Mouse (Mus musculus) T-helper 17 cell (primary cell): ENCODE results near the gene Eif4e1b.

ENCODE experiments used
- in situ Hi-C, 2 experiments: fragments of 300-600 bp; cut with MboI, MseI; formaldehyde crosslinking; loops; 1 replicate in 1 of 2; 2 replicates in 1 of 2; pipeline ENCODE4 v1.15.1; 2025; ENCODE audit warnings: high pct_unique_total_duplicates in 2 of 2

Eif4e1b gene

DNA sequence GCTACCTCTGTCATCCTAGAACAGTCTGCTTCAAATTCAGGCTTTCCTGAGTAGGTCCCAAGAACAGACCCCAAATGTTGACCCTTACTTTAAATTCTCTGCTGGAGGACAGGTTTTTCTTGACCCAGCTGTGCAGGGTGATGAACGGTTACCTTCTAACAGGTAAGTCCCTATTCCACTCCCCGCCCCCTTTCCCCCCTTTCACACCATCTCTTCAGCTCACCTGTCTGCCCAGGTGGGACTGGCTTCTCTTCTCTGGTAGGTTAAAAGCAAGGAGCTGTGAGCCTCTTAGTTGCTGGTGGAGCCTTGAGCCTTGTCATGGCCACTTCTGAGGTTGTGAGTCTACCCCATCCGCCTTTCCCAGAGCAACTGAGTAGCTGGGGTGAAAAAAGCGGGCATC is at the start of gene Eif4e1b:
TSS of gene Eif4e1b (plus strand) at position 301 of the 400 bp plus-strand sequence.
- in situ Hi-C loops: no loop called here

DNA sequence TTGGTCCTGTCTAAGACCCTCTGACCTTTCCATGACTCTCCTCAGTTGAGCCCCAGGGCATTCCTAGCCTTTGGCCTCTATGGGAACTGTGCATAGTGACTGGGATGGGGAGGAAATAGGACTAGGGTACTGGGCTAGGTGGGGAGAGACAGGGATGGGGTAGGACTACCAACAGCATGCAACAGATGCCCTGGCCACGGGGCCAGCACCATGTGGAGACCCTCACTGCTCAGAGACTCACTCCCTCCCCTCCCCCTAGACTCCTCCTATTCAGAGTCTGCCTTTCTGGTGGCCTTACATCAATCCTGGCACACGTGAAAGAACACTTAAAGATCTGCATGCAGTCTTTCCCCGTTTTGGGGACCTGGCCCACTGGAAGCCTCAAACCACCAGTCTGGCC is 46.9 kb upstream of the Eif4e1b start:
- in situ Hi-C loops: loop anchor here in 1 of 2 experiments (25.0 kb wide), 1 partner anchor 1025 kb away; no protein-coding TSS in a partner anchor

DNA sequence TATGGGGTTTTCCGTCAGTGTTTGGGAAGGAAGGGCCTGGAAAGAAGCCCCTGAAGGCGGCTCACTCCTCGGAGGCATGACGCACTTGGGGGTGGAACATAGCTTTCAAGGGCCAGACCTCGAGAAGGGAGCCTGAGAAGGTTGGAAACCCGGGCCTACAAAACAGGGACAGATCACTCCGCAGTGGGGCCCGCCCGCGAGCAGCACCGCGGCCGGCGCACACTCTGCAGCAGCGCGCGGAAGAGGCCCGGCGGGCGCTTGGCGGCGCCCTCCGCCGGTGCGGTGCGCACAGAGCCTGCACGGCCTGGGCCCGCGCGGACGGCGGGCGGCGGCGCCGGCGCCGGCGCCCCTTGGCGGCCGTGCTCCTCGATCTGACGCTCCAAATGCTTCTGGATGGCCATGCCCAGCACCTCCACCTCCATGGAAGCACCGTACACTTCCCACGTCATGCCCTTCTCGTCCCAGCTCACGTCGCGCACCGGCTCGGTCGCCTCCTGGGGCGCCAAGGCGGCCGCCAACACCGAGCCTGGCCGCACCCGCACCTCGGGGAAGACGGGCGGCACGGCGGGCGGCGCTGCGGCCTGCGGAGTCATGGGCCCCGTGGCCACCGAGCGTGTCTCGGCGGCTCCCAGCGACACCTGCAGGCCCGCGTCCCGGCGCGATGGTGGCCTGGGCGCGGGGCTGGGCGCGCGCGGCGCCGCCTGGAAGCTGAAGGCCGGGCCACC is 46.1 kb upstream of the Eif4e1b start:
- in situ Hi-C loops: loop anchor here in 1 of 2 experiments (25.0 kb wide), 1 partner anchor 1025 kb away; no protein-coding TSS in a partner anchor

DNA sequence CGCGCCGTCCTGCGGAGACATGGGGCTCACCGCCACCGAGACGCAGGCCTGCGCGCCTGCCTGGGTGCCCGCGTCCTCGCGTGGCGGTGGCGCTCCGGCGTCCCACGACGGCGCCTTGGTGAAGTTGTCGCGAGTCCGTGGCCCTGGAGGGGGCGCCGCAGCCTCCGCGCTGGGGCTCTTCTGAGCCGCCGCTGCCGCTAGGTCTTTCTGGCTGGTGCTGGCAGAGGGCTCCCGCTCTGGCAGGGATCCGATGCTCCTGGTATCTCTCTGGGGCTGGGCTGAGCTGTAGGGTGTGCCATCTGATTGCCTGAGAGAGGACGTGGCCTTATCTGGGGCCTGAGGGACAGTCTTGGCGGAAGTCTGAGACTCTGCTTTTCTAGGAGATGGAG is 45.6 kb upstream of the Eif4e1b start:
- in situ Hi-C loops: loop anchor here in 1 of 2 experiments (25.0 kb wide), 1 partner anchor 1024 kb away; no protein-coding TSS in a partner anchor

DNA sequence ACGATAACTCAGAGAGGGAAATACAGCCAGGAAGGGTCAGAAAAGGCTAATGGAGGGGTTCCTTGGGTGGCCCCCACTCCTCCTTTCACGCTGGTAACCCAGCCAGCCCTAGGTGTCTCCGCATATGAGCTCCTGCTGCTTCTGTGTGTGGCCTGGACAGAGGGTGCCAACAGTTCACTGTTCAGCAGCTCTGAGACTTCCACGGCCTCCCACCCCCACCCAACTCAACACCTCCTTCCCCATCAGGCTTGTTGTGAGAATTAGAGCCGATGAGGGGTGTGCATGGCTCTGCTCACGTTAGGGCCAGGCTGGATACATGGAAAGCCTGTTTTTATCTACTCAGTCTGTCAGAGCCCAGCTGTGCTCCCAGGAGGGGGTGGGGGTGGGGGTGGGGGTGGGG is 37.7 kb upstream of the Eif4e1b start:
- in situ Hi-C loops: loop anchor here in 1 of 2 experiments (25.0 kb wide), 1 partner anchor 1016 kb away; no protein-coding TSS in a partner anchor

DNA sequence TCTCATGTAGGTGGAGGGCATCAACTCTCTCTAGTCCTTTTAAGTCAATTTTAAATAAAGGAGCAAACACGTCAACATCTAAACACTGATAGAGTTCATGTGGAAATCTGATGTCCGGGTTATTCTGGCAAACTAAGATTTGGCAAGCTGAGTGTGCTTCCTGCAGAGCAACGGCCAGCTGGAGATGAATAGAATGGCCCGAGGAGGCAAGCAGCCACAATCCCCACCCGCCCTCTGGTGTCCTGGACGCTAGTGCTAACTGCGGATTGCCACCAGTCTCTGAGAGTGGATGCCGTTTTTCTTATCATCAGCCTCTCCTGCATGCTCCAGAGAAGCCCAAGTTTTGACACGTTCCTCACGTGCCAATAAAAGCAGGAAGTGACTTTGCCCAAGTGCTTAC is 36.9 kb upstream of the Eif4e1b start:
- in situ Hi-C loops: loop anchor here in 1 of 2 experiments (25.0 kb wide), 1 partner anchor 1015 kb away; no protein-coding TSS in a partner anchor

DNA sequence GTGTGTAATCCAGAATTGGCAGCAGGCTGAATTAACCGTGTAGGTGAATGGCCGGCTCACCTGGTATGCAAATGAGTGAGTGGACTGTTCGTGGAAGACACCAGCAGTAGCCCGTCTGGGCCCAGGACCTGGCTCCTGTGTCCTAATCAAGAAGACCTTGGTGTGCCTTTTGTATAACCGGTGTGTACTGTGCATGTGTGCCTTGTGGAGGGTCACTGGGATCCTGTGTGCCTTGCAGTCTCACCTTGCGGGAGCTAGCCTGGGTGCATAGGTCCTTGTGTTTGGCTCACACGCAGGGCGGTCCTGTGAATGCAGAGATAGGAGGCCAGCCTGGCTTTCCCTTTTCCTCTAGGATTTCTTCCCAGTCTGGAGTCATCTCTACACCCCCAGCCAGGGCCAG is 35.6 kb upstream of the Eif4e1b start:
- in situ Hi-C loops: loop anchor here in 1 of 2 experiments (25.0 kb wide), 1 partner anchor 1014 kb away; no protein-coding TSS in a partner anchor

DNA sequence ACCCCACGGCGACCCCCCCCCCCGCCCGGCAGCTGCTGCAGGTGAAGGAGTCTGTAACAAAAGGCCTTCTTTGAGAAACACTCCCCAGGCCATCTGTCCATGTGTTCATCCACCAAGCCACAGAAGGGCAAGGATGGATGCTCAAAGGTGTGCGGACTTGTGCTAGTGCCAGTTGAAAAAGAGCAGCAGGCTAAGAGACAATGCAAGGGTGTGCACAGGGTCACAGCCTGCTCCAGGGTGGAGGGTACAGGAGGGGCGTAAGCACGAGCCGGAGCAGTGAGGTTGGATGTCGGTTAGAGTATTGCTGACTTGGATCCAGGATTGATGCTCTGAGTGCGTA is 35.1 kb upstream of the Eif4e1b start:
- in situ Hi-C loops: loop anchor here in 1 of 2 experiments (25.0 kb wide), 1 partner anchor 1014 kb away; no protein-coding TSS in a partner anchor

DNA sequence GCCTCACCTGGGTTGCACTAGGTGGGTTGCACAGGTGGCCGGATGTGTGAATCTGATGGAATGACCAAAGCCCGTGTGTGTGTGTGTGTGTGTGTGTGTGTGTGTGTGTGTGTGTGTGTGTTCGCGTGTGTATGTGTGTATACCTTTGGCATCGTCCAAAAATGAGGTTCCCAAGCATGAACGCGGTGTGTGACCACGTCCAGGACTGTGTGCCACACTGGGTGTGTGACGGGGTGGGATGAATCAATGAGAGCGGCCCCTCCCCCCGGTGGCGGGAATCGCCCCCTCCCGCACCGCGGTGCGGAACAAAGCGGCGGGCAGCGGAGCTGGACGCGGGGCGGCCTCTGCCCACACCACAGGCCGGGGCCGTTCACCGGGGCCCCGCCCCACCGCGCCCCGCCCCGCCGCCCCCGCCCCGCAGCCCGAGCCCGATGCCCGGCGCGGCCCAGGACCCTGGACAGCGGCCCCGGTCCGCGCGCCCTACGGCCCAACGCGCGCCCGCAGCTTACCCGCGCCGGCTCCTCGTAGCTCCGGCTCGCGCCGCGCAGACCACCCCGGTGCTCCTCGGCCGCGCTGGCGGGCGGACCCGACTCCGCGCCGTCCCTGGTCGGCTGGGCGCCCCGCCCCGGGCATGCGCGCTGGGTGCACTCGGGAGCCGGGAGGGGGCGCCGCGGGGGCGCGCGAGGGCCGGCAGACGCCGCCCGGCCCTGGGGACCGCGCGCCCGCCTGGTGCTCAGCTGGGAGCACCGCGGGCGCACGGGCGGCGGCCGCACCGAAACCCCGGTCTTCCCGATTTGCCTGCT is 34.5 kb upstream of the Eif4e1b start:
- in situ Hi-C loops: loop anchor here in 1 of 2 experiments (25.0 kb wide), 1 partner anchor 1013 kb away; no protein-coding TSS in a partner anchor

DNA sequence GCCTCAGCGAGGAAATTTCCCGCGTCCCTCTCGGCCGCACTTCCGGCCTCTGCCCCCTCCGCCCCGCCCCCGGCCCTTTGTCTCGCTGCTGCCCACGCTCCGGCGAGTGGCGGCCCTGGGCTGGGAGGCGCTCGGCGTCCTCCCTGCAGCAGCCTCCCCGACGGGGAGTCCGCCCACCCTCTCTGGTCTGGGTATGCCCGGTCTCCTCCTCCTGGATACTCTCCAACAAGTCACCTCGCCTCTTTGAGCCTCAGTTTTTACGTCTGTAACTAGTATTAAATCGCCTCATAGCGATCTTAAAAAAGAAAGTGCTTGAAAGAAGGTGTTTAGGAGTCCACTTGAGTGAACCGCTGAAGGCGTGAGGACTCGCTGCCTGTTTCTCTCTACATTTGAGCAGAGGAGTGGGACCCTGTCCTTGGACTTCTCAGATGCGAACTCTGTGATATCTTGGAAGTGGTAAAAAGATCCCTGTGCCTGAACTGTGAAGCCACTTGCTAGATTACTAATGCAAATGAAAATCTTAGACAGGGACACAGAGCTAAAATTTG is 33.9 kb upstream of the Eif4e1b start, which contains the start of gene Gprin1:
TSS of gene Gprin1 (minus strand) at position 11 of the 548 bp plus-strand sequence.
- in situ Hi-C loops: loop anchor here in 1 of 2 experiments (25.0 kb wide), 1 partner anchor 1012 kb away; no protein-coding TSS in a partner anchor

DNA sequence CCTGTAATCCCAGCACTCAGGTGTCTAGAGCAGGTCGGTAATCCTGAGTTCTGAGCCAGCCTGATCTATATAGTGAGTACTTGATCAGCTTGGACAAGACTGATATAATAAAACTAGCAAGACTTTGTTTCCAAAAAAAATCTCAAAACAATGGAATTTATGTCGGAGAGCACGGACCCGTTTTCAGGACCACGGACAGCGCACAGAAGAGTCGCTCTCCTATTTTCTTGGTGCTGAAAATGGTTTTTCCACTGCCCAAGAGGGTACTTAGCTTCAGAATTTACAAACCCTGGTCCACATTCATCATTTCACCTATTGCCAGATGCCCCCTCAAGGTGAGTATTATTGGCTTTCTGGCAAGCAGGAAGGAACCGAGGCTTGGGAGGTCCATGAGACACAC is 33.1 kb upstream of the Eif4e1b start:
- in situ Hi-C loops: no loop called here

DNA sequence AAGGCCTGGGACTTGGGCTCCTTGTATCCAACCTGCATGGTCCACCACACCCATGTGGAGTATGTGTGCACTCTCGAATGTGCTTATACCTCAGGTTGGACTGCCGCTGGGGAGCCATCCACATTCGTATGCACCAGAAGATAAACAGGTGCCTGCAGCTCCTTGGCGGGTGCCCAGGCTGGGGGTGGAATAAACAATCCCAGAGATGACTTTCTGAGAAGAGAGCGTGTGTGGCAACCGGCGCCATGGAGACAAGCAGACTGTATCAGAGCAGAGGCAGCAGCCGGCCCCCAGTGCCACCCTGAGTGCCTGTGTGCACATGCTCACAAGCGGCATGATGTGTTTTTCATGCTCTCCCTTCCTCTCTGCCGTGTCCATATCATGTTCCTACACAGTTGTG is 31.1 kb upstream of the Eif4e1b start:
- in situ Hi-C loops: no loop called here

DNA sequence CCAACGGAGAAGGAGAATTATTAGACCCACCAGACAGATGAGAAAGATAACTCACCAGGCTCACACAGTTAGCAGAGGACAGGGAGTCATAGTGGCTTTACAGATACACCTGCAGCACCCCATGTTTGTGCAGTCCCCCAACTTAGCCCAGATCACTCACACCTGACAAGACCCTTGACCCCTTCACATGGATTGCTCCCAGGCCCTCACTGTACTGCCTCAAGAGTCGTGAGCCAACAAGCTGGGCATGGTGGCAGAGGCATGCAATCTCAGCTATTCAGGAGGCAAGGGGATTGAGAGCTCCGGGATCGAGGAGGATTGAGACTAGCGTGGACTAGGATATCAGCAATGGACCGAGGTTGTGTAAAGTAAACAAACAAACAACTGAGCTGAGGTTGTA is 30.1 kb upstream of the Eif4e1b start:
- in situ Hi-C loops: no loop called here

DNA sequence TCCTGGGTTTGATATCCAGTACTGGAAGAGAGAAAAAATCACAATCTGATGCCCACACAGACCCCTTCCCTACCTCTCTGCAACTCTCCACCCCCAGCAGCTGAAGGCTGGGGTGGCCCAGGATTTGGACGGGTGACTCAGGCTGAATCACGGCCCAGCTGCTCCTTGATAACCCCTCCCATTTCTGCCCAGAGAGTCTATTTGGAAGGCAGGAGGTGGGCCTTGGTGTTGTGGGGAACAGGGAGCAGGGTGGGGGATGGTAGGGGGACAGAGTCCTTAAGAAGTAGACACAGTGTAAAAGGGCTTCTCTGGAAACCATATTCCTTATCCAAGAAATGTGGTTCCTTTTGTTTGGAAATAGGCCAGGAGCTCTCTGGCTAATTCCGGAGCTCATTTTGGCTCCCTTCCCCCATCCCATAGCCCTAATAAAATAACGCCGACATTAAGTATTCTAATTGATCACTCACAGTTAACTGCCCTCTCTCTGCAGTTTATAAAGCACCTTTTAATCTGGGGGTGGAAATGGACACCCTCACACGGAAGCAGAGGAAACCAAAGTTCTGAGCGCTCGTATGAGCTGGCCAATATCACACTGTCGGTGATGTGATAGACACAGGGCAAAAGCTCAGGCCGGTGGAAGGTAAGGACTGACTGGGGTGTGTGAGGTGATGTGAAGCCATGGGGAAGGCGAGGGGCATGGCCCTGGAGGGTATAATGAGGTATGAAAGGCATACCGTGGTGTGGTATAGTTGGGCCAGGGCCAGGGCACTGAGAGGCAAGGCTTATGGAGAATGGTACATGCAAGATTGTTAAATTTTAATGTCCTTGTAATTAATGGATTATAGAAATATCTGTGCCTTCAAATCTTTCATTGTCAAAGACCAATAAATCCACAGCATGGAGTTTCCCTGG is 29.4 kb upstream of the Eif4e1b start:
- in situ Hi-C loops: no loop called here

DNA sequence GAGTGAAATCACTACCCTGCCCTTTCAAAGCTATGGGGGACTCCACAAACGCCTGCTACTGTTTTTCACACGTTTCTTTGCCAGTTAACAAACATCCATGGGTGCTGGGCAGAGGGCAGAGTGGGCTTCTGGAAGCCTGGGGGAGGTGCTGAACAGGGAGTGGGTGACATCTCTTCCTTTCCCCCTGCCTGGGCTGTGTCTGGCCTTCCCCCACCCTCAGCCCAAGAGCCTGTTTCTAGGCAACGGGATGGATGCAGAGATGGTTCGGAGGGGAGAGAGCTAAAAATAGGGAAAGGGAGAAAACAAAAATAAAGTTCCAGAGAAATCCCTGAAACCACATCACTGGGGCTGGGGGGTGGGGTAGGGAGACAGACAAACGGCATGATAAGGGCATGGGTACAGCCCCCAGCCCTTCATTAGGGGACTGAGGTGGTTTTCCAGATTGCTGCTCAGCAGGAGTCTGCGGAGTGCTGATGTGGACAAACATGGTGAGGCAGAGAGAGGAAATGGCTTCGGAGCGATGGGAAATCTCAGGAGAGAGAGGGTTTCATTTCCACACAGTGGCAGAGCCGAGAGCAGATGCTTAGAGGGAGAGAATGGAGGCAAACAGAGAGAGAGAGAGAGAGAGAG is 28.5 kb upstream of the Eif4e1b start:
- in situ Hi-C loops: no loop called here

DNA sequence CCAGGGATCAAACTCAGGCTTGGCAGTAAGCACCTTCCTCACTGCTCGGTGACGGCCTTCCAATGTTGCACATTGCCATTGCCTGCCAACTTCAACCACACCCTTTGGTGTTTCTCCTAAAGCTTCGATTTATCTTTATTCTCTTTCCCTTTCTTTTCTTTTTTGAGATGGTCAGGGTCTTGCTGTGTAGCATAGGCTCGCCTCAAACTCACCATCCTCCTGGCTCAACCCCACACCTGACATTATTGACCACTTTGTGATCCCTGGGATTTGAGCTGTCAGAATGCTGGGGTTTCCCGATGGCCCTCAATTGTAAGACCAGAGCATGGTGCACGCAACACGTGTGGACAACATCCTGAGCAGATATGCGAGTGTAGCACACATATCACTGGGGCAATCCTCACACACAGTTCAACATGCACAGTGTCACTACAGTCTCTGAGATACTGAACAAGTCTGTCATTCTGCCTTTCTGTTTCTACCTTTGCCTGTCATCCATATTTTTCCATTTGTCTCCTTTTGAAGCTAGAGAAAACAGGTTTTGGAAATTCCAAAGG is 27.6 kb upstream of the Eif4e1b start:
- in situ Hi-C loops: no loop called here

DNA sequence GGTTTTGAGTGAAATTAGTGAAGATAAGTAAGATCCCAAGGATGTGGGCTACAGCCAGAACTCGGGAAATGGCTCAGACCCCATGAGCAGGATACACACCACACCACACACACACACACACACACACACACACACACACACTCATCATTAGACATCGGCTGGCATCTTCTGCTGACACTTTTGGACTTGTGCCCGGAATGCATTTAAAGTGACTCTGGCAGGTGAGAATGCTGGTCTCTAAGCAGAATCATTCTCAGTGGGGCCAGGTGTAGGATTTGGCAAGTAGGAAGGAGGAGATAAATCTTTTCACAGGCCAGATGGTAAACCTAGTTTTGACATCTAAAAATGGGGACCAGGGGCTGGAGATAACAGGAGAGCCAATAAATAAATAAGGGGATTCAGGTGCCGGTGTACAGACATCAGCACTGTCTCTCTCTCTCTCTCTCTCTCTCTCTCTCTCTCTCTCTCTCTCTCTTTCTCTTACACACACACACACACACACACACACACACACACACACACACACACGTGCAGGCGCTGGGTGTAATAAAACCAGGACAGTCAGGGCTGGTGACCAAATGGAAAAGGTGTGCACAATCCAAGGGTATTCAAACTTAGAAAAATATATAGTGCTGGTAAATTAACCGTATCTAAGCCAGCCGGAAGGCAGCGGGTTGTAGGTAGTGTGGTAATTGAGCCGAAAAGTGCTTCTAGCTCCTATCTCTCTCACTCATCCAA is 26.5 kb upstream of the Eif4e1b start:
- in situ Hi-C loops: no loop called here

DNA sequence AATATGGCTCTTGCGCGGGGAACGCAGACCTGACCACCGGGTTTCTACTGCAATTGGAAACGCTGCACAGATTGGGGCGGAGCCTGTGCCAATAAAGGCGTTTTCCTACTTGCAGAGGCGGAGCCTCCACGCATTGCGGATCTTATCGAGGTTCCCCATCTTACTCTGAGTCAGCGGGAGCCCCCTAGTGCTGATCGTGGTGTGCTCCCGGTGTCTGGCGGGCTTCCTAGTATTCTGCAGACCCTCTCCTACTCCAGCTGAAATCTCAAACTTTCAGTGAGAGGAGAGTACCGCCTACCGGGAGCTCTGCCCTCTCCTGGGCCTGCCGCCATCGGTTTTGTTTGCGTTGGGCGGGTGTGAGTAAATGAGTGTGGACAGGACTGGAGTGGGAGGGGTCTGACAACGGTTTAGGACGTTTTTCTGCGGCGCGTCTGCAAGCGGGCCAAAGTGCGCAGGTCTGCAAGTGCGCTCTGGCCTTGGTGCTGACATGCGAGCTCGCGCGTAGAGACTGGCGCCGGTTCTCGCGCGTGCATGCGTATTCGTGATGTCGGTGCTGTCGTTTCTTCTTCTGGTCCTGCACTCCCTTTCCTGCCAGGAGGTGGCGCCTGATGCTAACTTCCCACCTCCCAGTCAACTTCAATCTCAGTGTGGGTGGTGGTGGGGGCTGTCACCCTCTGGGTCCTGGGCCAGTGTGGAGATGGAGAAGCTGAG is 25.6 kb upstream of the Eif4e1b start:
- in situ Hi-C loops: no loop called here
